Mouse (Mus musculus) cerebellum, adult (tissue): ENCODE measurements around the gene Tmem132c.

Experiments
- ATAC-seq: cut with Nextera tagmentation; 2 replicates; pipeline ENCODE4 v1.9.2; 2017; ENCODE audit warnings: mild to moderate bottlenecking, moderate library complexity, mixed read lengths; ENCODE audit not compliant: insufficient number of reproducible peaks, low FRiP score, low TSS enrichment

Gene Tmem132c

GRCm38 (mm10) chr5:127567165-127567741 is 325.6 kb downstream of the Tmem132c start:
- ATAC-seq: no peak

GRCm38 (mm10) chr5:127577419-127577818 is 335.8 kb downstream of the Tmem132c start:
- ATAC-seq: no peak

GRCm38 (mm10) chr5:127583658-127584057 is 342.1 kb downstream of the Tmem132c start:
- ATAC-seq: no peak

- no peak for ATAC-seq
Observed at GRCm38 (mm10) chr5:127587854-127588253, 346.2 kb downstream of the Tmem132c start.

GRCm38 (mm10) chr5:127592406-127592805 is 350.8 kb downstream of the Tmem132c start:
- no peak for ATAC-seq

- ATAC-seq: no peak
Observed at GRCm38 (mm10) chr5:127592854-127593253, 351.2 kb downstream of the Tmem132c start.

GRCm38 (mm10) chr5:127595676-127596075 is 354.1 kb downstream of the Tmem132c start:
- no peak for ATAC-seq

- no peak for ATAC-seq
Observed at GRCm38 (mm10) chr5:127596862-127597261, 355.3 kb downstream of the Tmem132c start.

GRCm38 (mm10) chr5:127602996-127603395 is 361.4 kb downstream of the Tmem132c start:
- no peak for ATAC-seq

GRCm38 (mm10) chr5:127607507-127607906 is 365.9 kb downstream of the Tmem132c start:
- no peak for ATAC-seq

GRCm38 (mm10) chr5:127609191-127609714 is 367.6 kb downstream of the Tmem132c start:
- ATAC-seq: no peak

- no peak for ATAC-seq
Observed at GRCm38 (mm10) chr5:127610787-127611509, 369.3 kb downstream of the Tmem132c start.

GRCm38 (mm10) chr5:127611881-127612280 is 370.3 kb downstream of the Tmem132c start:
- ATAC-seq: no peak

- no peak for ATAC-seq
Observed at GRCm38 (mm10) chr5:127612397-127612796, 370.8 kb downstream of the Tmem132c start.
